Mouse (Mus musculus): ENCODE measurements around the gene B3gat2.

The B3gat2 gene

GRCm38 (mm10) chr1:23761502-23762135 is at the start of gene B3gat2:
TSS of gene B3gat2 (plus strand) at chr1:23761753.
- DNase-seq (ENCODE audit: low spot score in 2 of 2), result peak; percentile 75 to 78

- DNase-seq (ENCODE audit: low spot score in 2 of 2), result no peak
Observed at GRCm38 (mm10) chr1:23720326-23720725, 41.2 kb upstream of the B3gat2 start.

- no peak for DNase-seq (ENCODE audit: low spot score in 2 of 2)
Observed at GRCm38 (mm10) chr1:23721036-23721435, 40.5 kb upstream of the B3gat2 start.

GRCm38 (mm10) chr1:23722469-23723372 is 38.8 kb upstream of the B3gat2 start:
- DNase-seq (ENCODE audit: low spot score in 2 of 2), result no peak

- DNase-seq (ENCODE audit: low spot score in 2 of 2), result no peak
Observed at GRCm38 (mm10) chr1:23731324-23731723, 30.2 kb upstream of the B3gat2 start.

- no peak for DNase-seq (ENCODE audit: low spot score in 2 of 2)
Observed at GRCm38 (mm10) chr1:23750864-23751532, 10.6 kb upstream of the B3gat2 start.

GRCm38 (mm10) chr1:23753091-23753490 is 8.5 kb upstream of the B3gat2 start:
- no peak for DNase-seq (ENCODE audit: low spot score in 2 of 2)

GRCm38 (mm10) chr1:23753591-23753990 is 8.0 kb upstream of the B3gat2 start:
- DNase-seq (ENCODE audit: low spot score in 2 of 2), result no peak

GRCm38 (mm10) chr1:23754340-23754739 is 7.2 kb upstream of the B3gat2 start:
- no peak for DNase-seq (ENCODE audit: low spot score in 2 of 2)

- no peak for DNase-seq (ENCODE audit: low spot score in 2 of 2)
Observed at GRCm38 (mm10) chr1:23754967-23755366, 6.6 kb upstream of the B3gat2 start.

GRCm38 (mm10) chr1:23762136-23762687 is 659 bp downstream of the B3gat2 start:
- DNase-seq (ENCODE audit: low spot score in 2 of 2), result peak; percentile 59 to 62

GRCm38 (mm10) chr1:23762782-23763630 is 1.5 kb downstream of the B3gat2 start:
- DNase-seq (ENCODE audit: low spot score in 2 of 2), result peak; percentile 95 to 97

- DNase-seq (ENCODE audit: low spot score in 2 of 2), result peak in 1 of 2 experiments; percentile 39
Observed at GRCm38 (mm10) chr1:23763726-23764125, 2.2 kb downstream of the B3gat2 start.

GRCm38 (mm10) chr1:23764710-23765109 is 3.2 kb downstream of the B3gat2 start:
- peak; percentile 59 to 68 for DNase-seq (ENCODE audit: low spot score in 2 of 2)

GRCm38 (mm10) chr1:23773039-23773438 is 11.5 kb downstream of the B3gat2 start:
- no peak for DNase-seq (ENCODE audit: low spot score in 2 of 2)

- peak; percentile 35 to 75 for DNase-seq (ENCODE audit: low spot score in 2 of 2)
Observed at GRCm38 (mm10) chr1:23792737-23793533, 31.4 kb downstream of the B3gat2 start.

- no peak for DNase-seq (ENCODE audit: low spot score in 2 of 2)
Observed at GRCm38 (mm10) chr1:23798306-23798705, 36.8 kb downstream of the B3gat2 start.

- DNase-seq (ENCODE audit: low spot score in 2 of 2), result no peak
Observed at GRCm38 (mm10) chr1:23821615-23822014, 60.1 kb downstream of the B3gat2 start.

- DNase-seq (ENCODE audit: low spot score in 2 of 2), result peak in 1 of 2 experiments; percentile 64
Observed at GRCm38 (mm10) chr1:23826887-23827758, 65.6 kb downstream of the B3gat2 start.
